Mouse (Mus musculus) midbrain, embryonic 12.5 days (tissue): ENCODE measurements around the gene Mcee. TPM values are rescaled to one million over a fixed set of nuclear protein-coding genes. Genes with fewer than 3 reads are reported as not detected.

ENCODE experiments used
- ATAC-seq: fragments of 200-750 bp; cut with Nextera tagmentation; 2 replicates; pipeline ENCODE4 v1.8.0; 2017; ENCODE audit warnings: low read depth, moderate TSS enrichment, moderate library complexity; ENCODE audit not compliant: low FRiP score
- H3K27ac ChIP-seq: fragments of 300-500 bp; sonication (generic); replicated peaks from 2 replicates; pipeline ENCODE4 v1.5.1; 2016; ENCODE audit warnings: mild to moderate bottlenecking
- H3K27me3 ChIP-seq: fragments of 300-500 bp; sonication (generic); 2 replicates; pipeline ENCODE4 v1.6.1; 2016; ENCODE audit warnings: mild to moderate bottlenecking
- H3K36me3 ChIP-seq: fragments of 300-500 bp; sonication (generic); 2 replicates; pipeline ENCODE4 v1.6.1; 2016
- H3K4me1 ChIP-seq: fragments of 300-500 bp; sonication (generic); 2 replicates; pipeline ENCODE4 v1.6.1; 2016
- H3K4me2 ChIP-seq: fragments of 300-500 bp; sonication (generic); replicated peaks from 2 replicates; pipeline ENCODE4 v1.6.1; 2016; ENCODE audit warnings: mild to moderate bottlenecking, moderate library complexity
- H3K4me3 ChIP-seq: fragments of 300-500 bp; sonication (generic); 2 replicates; pipeline ENCODE4 v1.5.1; 2016; ENCODE audit warnings: mild to moderate bottlenecking
- H3K9ac ChIP-seq: fragments of 300-500 bp; sonication (generic); replicated peaks from 2 replicates; pipeline ENCODE4 v1.6.1; 2016; ENCODE audit warnings: mild to moderate bottlenecking, moderate library complexity
- H3K9me3 ChIP-seq: fragments of 300-500 bp; sonication (generic); 2 replicates; pipeline ENCODE4 v1.6.1; 2016; ENCODE audit warnings: mild to moderate bottlenecking
- WGBS: fragments of 180-500 bp; shearing (Covaris S2); methylation state at CpG from one replicate; pipeline ENCODE4 v1.1.7; 2016; 5-methylcytosine and 5-hydroxymethylcytosine counted together
- polyA plus RNA-seq: library from polyadenylated mRNA; unstranded; fragments of >200 nt; fragmentation: Nextera tagmentation; extraction: Ambion mirVana; gene quantifications from 2 replicates; pipeline ENCODE4 v1.2.1, GENCODE M21; 2016

Gene Mcee
- polyA plus RNA-seq, 1 experiment from 2014 or later: 34.9 TPM

GRCm38 (mm10) chr7:64450631-64451030 is 58.2 kb downstream of the Mcee start:
- Histone ChIP-seq H3K4me1 (no peaks in the 10 kb centered on the region), H3K4me3 (no peak overlapping the region), H3K27ac (no peak overlapping the region), H3K27me3 (no peaks in the 10 kb centered on the region), H3K9ac (no peak overlapping the region), H3K9me3 (no peaks in the 10 kb centered on the region), H3K36me3 (no peaks in the 10 kb centered on the region), H3K4me2 (no peak overlapping the region)
- 89% methylated on average over 13 of the region's 13 CpGs for WGBS
- no peak for ATAC-seq

DNA sequence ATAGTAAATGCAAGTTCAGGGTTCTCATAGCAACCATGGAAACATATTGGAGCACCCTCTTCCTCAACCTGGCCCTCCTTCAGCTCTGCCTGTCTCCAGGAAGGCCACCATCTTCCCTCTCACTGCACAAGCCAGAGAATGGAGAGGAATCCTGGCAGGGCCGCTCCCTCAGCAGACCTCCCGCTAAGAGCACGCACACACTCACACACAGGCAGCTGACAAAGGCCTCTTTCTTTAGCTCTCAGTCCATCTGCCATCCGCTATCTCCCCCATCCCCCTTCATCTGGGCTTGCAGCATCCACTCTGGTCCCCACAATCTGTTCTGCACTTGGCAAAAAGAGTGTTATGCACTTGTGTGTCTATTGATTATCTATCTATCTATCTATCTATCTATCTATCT is 59.0 kb downstream of the Mcee start:
- no peaks in the 10 kb centered on the region for H3K36me3 ChIP-seq
- no peaks in the 10 kb centered on the region for H3K4me1 ChIP-seq
- ATAC-seq: peak; percentile 81
- no peak overlapping the region for H3K4me3 ChIP-seq
- H3K9ac ChIP-seq: no peak overlapping the region
- no peak overlapping the region for H3K4me2 ChIP-seq
- 43% methylated on average over 4 of the region's 4 CpGs for WGBS
- no peaks in the 10 kb centered on the region for H3K9me3 ChIP-seq
- H3K27ac ChIP-seq: no peak overlapping the region; the same call in 1 of the 2 replicates
- no peaks in the 10 kb centered on the region for H3K27me3 ChIP-seq

DNA sequence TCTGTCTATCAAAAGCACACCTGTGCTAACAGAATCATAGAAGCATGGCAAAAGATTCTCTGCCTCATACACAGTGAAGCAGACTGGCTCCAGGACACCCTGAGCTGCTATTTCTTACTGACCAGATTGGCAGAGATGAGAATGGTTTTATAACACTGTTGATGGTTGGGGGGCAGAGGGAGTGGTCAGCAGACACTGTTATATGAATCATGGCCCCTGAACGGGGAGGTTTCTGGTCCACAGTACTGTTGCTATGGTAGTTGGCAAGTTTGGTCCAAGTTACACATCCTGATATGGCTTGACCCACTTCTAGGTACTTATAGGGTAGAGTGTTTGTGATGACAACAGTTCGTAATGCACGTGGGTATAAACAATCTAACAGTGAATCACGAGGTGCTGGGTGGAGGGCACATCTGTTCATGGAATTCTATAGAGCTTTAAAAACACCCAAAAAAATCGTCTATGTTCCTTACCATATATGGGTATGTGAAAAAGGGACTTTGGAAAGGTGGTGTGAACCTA is 59.5 kb downstream of the Mcee start:
- no peak overlapping the region for H3K27ac ChIP-seq
- no peaks in the 10 kb centered on the region for H3K9me3 ChIP-seq
- no peak overlapping the region for H3K4me2 ChIP-seq
- H3K9ac ChIP-seq: no peak overlapping the region
- 87% methylated on average over 5 of the region's 5 CpGs for WGBS
- peak; percentile 32; the same call in 1 of the 2 replicates for ATAC-seq
- no peak overlapping the region for H3K4me3 ChIP-seq
- H3K4me1 ChIP-seq: no peaks in the 10 kb centered on the region
- H3K27me3 ChIP-seq: no peaks in the 10 kb centered on the region
- no peaks in the 10 kb centered on the region for H3K36me3 ChIP-seq

DNA sequence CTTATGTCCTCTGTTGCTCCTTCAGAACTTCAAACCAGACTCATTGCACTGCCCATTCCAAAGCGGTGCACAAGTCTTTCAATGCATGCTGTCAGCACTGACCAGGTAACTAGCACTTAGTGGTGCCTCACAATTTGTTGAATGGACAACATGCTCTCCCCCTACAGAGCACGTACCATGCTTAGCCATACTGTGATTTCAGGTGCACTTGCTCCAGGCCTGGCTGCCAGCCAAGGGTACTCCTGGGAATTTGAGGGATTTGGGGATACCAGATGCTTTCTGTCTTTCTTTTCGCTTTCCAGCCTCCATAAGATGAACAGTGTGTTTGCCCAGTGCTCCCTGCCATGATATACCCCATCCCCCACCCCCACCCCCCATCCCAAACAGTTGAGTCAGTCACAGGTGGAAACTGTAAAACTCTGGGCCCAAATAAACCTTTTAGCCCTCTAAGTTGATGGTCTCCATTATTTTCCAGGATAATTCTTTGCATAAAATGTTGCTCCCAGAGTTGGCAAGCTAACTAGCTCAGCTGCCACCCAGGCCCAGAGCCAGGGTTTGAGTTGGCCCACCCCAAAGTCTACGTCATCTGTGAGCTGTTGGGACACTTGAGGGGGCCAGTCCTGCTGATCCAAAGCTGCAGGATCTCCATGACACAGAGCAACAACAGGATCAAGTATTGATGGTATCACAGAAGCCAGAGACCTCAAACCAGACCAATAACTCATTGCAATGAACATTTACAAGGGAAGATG is 60.2 kb downstream of the Mcee start:
- Histone ChIP-seq H3K27ac (no peak overlapping the region), H3K4me1 (no peaks in the 10 kb centered on the region), H3K27me3 (no peaks in the 10 kb centered on the region), H3K9me3 (no peaks in the 10 kb centered on the region), H3K36me3 (no peaks in the 10 kb centered on the region), H3K9ac (no peak overlapping the region), H3K4me2 (no peak overlapping the region), H3K4me3 (no peak overlapping the region)
- WGBS: 89% methylated on average over 4 of the region's 4 CpGs
- ATAC-seq: no peak

GRCm38 (mm10) chr7:64456176-64456575 is 63.8 kb downstream of the Mcee start:
- no peak overlapping the region for H3K4me3 ChIP-seq
- WGBS: 83% methylated on average over 4 of the region's 4 CpGs
- H3K27ac ChIP-seq: no peak overlapping the region
- H3K9me3 ChIP-seq: no peaks in the 10 kb centered on the region
- H3K36me3 ChIP-seq: no peaks in the 10 kb centered on the region
- no peak overlapping the region for H3K4me2 ChIP-seq
- H3K4me1 ChIP-seq: no peaks in the 10 kb centered on the region
- H3K27me3 ChIP-seq: no peaks in the 10 kb centered on the region
- no peak for ATAC-seq
- H3K9ac ChIP-seq: no peak overlapping the region

GRCm38 (mm10) chr7:64456676-64457075 is 64.3 kb downstream of the Mcee start:
- H3K36me3 ChIP-seq: no peaks in the 10 kb centered on the region
- no peak overlapping the region for H3K27ac ChIP-seq
- no peak for ATAC-seq
- no peaks in the 10 kb centered on the region for H3K27me3 ChIP-seq
- H3K4me1 ChIP-seq: no peaks in the 10 kb centered on the region
- H3K9me3 ChIP-seq: no peaks in the 10 kb centered on the region
- no peak overlapping the region for H3K4me3 ChIP-seq
- H3K4me2 ChIP-seq: no peak overlapping the region
- H3K9ac ChIP-seq: no peak overlapping the region
- WGBS: 73% methylated on average over 3 of the region's 3 CpGs

DNA sequence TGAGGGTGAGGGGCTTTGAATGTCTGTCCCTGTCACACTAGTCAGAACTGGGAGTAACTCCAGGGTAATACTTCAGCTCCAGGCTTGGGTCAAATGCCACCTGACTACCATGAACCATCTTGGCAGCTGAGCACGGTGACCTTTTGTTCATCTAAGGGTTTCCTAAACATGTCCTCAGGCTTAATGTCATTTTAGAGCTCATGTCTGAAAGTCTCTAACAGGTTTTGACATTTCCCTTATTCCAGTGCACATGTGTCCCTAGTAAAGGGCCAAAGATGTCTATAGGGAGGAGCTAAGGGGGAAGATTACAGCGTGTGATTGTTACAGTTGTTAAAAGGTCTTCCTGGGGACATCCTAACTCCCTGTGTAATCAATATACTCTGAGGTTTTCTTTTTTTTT is 65.4 kb downstream of the Mcee start:
- H3K9ac ChIP-seq: no peak overlapping the region
- ATAC-seq: no peak
- WGBS: 82% methylated on average over 2 of the region's 2 CpGs
- H3K4me3 ChIP-seq: no peak overlapping the region
- H3K4me2 ChIP-seq: no peak overlapping the region
- H3K36me3 ChIP-seq: no peaks in the 10 kb centered on the region
- no peak overlapping the region for H3K27ac ChIP-seq
- H3K9me3 ChIP-seq: no peaks in the 10 kb centered on the region
- no peaks in the 10 kb centered on the region for H3K27me3 ChIP-seq
- H3K4me1 ChIP-seq: no peaks in the 10 kb centered on the region

Other genes starting within 250 kb of the Mcee start
- gene Trpm1, start 238.8 kb upstream of the Mcee start, polyA plus RNA-seq: 0.52 and 0.72 TPM in 2 replicates
- gene Mtmr10, start 105.0 kb upstream of the Mcee start, polyA plus RNA-seq: 16.4 and 19.6 TPM in 2 replicates
- gene Fan1, start 18.5 kb upstream of the Mcee start, polyA plus RNA-seq: 9.8 and 10.0 TPM in 2 replicates
- gene Mphosph10, start 339 bp upstream of the Mcee start, polyA plus RNA-seq: 42.2 and 43.0 TPM in 2 replicates
- 120 and 125 TPM in 2 replicates for gene Apba2, start 109.1 kb downstream of the Mcee start, polyA plus RNA-seq